Mouse (Mus musculus) Patski (cell line): Measurements from ENCODE around the gene Tbc1d2b. TPM values are rescaled to one million over a fixed set of nuclear protein-coding genes. Genes with fewer than 3 reads are reported as not detected.

ENCODE experiments used
- ATAC-seq: fragments of 100-300 bp; one replicate; pipeline ENCODE4 v1.8.0; 2021
- CTCF ChIA-PET: fragments of 350-600 bp; sonication (Branson Sonifier 250); formaldehyde crosslinking; loops from one replicate; lab custom pipeline; 2022; ENCODE audit warnings: inconsistent platforms; lab: Charles Lee
- POLR2A ChIA-PET: fragments of 350-600 bp; sonication (Branson Sonifier 250); formaldehyde crosslinking; loops from one replicate; lab custom pipeline; 2022; ENCODE audit warnings: antibody characterized with exemption, inconsistent platforms; lab: Charles Lee
- DNase-seq: peaks from one replicate; pipeline ENCODE4 v3.0.0-alpha.2; 2011; ENCODE audit warnings: low read depth, low spot score
- H3K27me3 ChIP-seq: fragments of 371-371 bp; one replicate; pipeline ENCODE4 v1.5.1; 2021
- CTCF ChIP-seq: fragments of 100-300 bp; IDR thresholded peaks from one replicate; pipeline ENCODE4 v1.5.1; 2021
- in situ Hi-C: fragments of 300-500 bp; cut with MboI; formaldehyde crosslinking; loops from 3 replicates; pipeline ENCODE4 v1.11.1; 2018; ENCODE audit warnings: low pct_unique_long_range_greater_than_20kb, mixed read lengths
- polyA plus RNA-seq: library from polyadenylated mRNA; unstranded; gene quantifications from one replicate; pipeline ENCODE4 v1.2.3, GENCODE M21; 2021

The Tbc1d2b gene
- polyA plus RNA-seq, 1 experiment from 2014 or later = 11.8 TPM

GRCm38 (mm10) chr9:90227171-90227570 is 43.4 kb downstream of the Tbc1d2b start:
- no peak for ATAC-seq
- DNase-seq = no peak
- no peak for TF ChIP-seq CTCF
- no peaks in the 10 kb centered on the region for H3K27me3 ChIP-seq
- in situ Hi-C loops = no loop called here
- ChIA-PET CTCF (interaction anchor here (0.9 kb wide), 2 partner anchors 13 to 22 kb away, joined by 3 read pairs; no protein-coding TSS in a partner anchor), POLR2A (no interaction called here)

GRCm38 (mm10) chr9:90226742-90227096 is 43.9 kb downstream of the Tbc1d2b start:
- ChIA-PET POLR2A (no interaction called here), CTCF (interaction anchor here (0.9 kb wide), 2 partner anchors 12 to 22 kb away, joined by 3 read pairs; no protein-coding TSS in a partner anchor)
- H3K27me3 ChIP-seq = no peaks in the 10 kb centered on the region
- in situ Hi-C loops = no loop called here
- TF ChIP-seq CTCF = no peak
- ATAC-seq (no peak), DNase-seq (no peak)

GRCm38 (mm10) chr9:90226081-90226741 is 44.4 kb downstream of the Tbc1d2b start:
- no peak for ATAC-seq
- CTCF ChIA-PET = interaction anchor here (0.9 kb wide), 2 partner anchors 12 to 21 kb away, joined by 3 read pairs; no protein-coding TSS in a partner anchor
- TF ChIP-seq CTCF = no peak
- in situ Hi-C loops = no loop called here
- DNase-seq = no peak
- no peaks in the 10 kb centered on the region for H3K27me3 ChIP-seq
- POLR2A ChIA-PET = no interaction called here

- ATAC-seq = no peak
- POLR2A ChIA-PET = no interaction called here
- CTCF ChIA-PET = no interaction called here
- DNase-seq = no peak
- TF ChIP-seq CTCF = no peak
- H3K27me3 ChIP-seq = no peaks in the 10 kb centered on the region
- in situ Hi-C loops = no loop called here
These were observed 48.3 kb downstream of the Tbc1d2b start for GRCm38 (mm10) chr9:90222275-90222674.

GRCm38 (mm10) chr9:90217501-90217900 is 53.1 kb downstream of the Tbc1d2b start:
- no peak for DNase-seq
- ATAC-seq = no peak
- TF ChIP-seq CTCF = no peak
- CTCF ChIA-PET = interaction anchor here (4.0 kb wide), 1 partner anchor 11 kb away, joined by 14 read pairs; no protein-coding TSS in a partner anchor
- in situ Hi-C loops = no loop called here
- POLR2A ChIA-PET = no interaction called here
- H3K27me3 ChIP-seq = no peaks in the 10 kb centered on the region

GRCm38 (mm10) chr9:90216259-90217001 is 54.2 kb downstream of the Tbc1d2b start:
- no peak for TF ChIP-seq CTCF
- ATAC-seq (no peak), DNase-seq (no peak)
- no peaks in the 10 kb centered on the region for H3K27me3 ChIP-seq
- CTCF ChIA-PET = interaction anchor here (1.8 to 4.0 kb wide), 2 partner anchors 10 to 11 kb away, joined by 6 to 14 read pairs; no protein-coding TSS in a partner anchor
- in situ Hi-C loops = no loop called here
- POLR2A ChIA-PET = no interaction called here

- no peak for DNase-seq
- no peak for ATAC-seq
- CTCF ChIA-PET = no interaction called here
- in situ Hi-C loops = no loop called here
- TF ChIP-seq CTCF = no peak
- H3K27me3 ChIP-seq = no peaks in the 10 kb centered on the region
- POLR2A ChIA-PET = no interaction called here
These were observed 57.5 kb downstream of the Tbc1d2b start for GRCm38 (mm10) chr9:90213127-90213526.

- ChIA-PET CTCF (no interaction called here), POLR2A (no interaction called here)
- in situ Hi-C loops = loop anchor here (5.0 to 10.0 kb wide), 2 partner anchors 239 to 476 kb away; no protein-coding TSS in a partner anchor
- ATAC-seq (no peak), DNase-seq (no peak)
- no peak for TF ChIP-seq CTCF
- H3K27me3 ChIP-seq = no peaks in the 10 kb centered on the region
These were observed 61.9 kb downstream of the Tbc1d2b start for GRCm38 (mm10) chr9:90208655-90209054.

GRCm38 (mm10) chr9:90207808-90208207 is 62.8 kb downstream of the Tbc1d2b start:
- DNase-seq (no peak), ATAC-seq (no peak)
- CTCF ChIA-PET = no interaction called here
- POLR2A ChIA-PET = no interaction called here
- in situ Hi-C loops = loop anchor here (5.0 to 10.0 kb wide), 2 partner anchors 239 to 477 kb away; no protein-coding TSS in a partner anchor
- no peak for TF ChIP-seq CTCF
- no peaks in the 10 kb centered on the region for H3K27me3 ChIP-seq

- DNase-seq (peak; percentile 31), ATAC-seq (peak; percentile 53)
- ChIA-PET CTCF (interaction anchor here (0.7 to 3.0 kb wide), 10 partner anchors 9 to 477 kb away, joined by 3 to 24 read pairs (median 4); partner anchors contain the start of gene Tbc1d2b), POLR2A (no interaction called here)
- in situ Hi-C loops = loop anchor here (5.0 to 10.0 kb wide), 2 partner anchors 241 to 478 kb away; no protein-coding TSS in a partner anchor
- no peaks in the 10 kb centered on the region for H3K27me3 ChIP-seq
- TF ChIP-seq CTCF = no peak
These were observed 64.1 kb downstream of the Tbc1d2b start for GRCm38 (mm10) chr9:90206500-90206899.
